Mouse (Mus musculus) left cerebral cortex, postnatal 36 days (tissue): Measurements from ENCODE around the gene Insig2. TPM values are rescaled to one million over a fixed set of nuclear protein-coding genes. Genes with fewer than 3 reads are reported as not detected.

Experiments used
- total RNA-seq, 2 experiments: library from RNA; stranded (reverse); gene quantifications; 2 replicates each; pipeline ENCODE4 v1.2.3; 2021

Insig2 gene
- total RNA-seq, 2 experiments from 2014 or later, result 55.7 to 56.0 TPM

Other genes starting within 250 kb of the Insig2 start
- gene Ccdc93, start 98.5 kb upstream of the Insig2 start, total RNA-seq, result 10 to 100 TPM; 17.2 to 25.1 TPM
- 1 to 10 TPM; 1.4 to 2.9 TPM for gene Htr5b, start 195.9 kb upstream of the Insig2 start, total RNA-seq
- 10 to 100 TPM; 24.0 to 27.5 TPM for gene Ddx18, start 235.4 kb upstream of the Insig2 start, total RNA-seq